Mouse (Mus musculus) kidney, embryonic 15.5 days (tissue): Measurements from ENCODE around the gene A430078G23Rik. TPM values are rescaled to one million over a fixed set of nuclear protein-coding genes. Genes with fewer than 3 reads are reported as not detected.

Experiments
- polyA plus RNA-seq: library from polyadenylated mRNA; unstranded; fragments of >200 nt; fragmentation: Nextera tagmentation; extraction: Ambion mirVana; gene quantifications from 2 replicates; pipeline ENCODE4 v1.2.1, GENCODE M21; 2015

The A430078G23Rik gene
- polyA plus RNA-seq, 1 experiment from 2014 or later: 0.12 TPM

Other genes with a start within 250 kb of the A430078G23Rik start
- 35.5 and 36.5 TPM in 2 replicates for gene Insr, start 73.8 kb upstream of the A430078G23Rik start, polyA plus RNA-seq
- 10.9 and 11.2 TPM in 2 replicates for gene Arhgef18, start 39.6 kb downstream of the A430078G23Rik start, polyA plus RNA-seq
- gene Pex11g, start 114.3 kb downstream of the A430078G23Rik start, polyA plus RNA-seq: 6.2 and 7.5 TPM in 2 replicates
- not detected in 2 replicates for gene Tex45, start 117.4 kb downstream of the A430078G23Rik start, polyA plus RNA-seq
- gene Zfp358, start 139.7 kb downstream of the A430078G23Rik start, polyA plus RNA-seq: 47.3 and 50.0 TPM in 2 replicates
- 56.0 and 57.1 TPM in 2 replicates for gene Mcoln1, start 147.0 kb downstream of the A430078G23Rik start, polyA plus RNA-seq
- gene Pnpla6, start 162.0 kb downstream of the A430078G23Rik start, polyA plus RNA-seq: 29.4 and 38.3 TPM in 2 replicates
- gene C330021F23Rik, start 214.6 kb downstream of the A430078G23Rik start, polyA plus RNA-seq: 7.5 and 8.3 TPM in 2 replicates
- 14.1 and 15.8 TPM in 2 replicates for gene Camsap3, start 233.9 kb downstream of the A430078G23Rik start, polyA plus RNA-seq